In genomic region chr11:12041379-12041778, GRCm38 (mm10) we compare ENCODE assay signal across 24 mouse cellular contexts.
"Had no signal": no experiment of that assay in that cellular context is flagged by ENCODE, and none has a peak within 500 bp of the region (broad histone marks: within the 10 kb centered on the region; RNA-seq: fewer than 3 reads in every experiment).

No protein-coding gene starts in this region.

- H3K27ac ChIP-seq: heart, embryonic 10.5 days; hindbrain, embryonic 13.5 days; hindbrain, embryonic 15.5 days; hindbrain, postnatal 0 days; kidney, embryonic 15.5 days; layer of hippocampus, adult 2 months; limb, embryonic 10.5 days; limb, embryonic 12.5 days had no signal

- H3K9ac ChIP-seq: heart, embryonic 12.5 days; hindbrain, embryonic 13.5 days; hindbrain, embryonic 15.5 days; kidney, embryonic 15.5 days; limb, embryonic 12.5 days had no signal

- H3K36me3 ChIP-seq: heart, embryonic 12.5 days; hindbrain, embryonic 13.5 days; hindbrain, embryonic 15.5 days; kidney, embryonic 15.5 days; limb, embryonic 12.5 days had no signal

- H3K4me1 ChIP-seq: limb, embryonic 12.5 days had no signal

- H3K4me3 ChIP-seq: heart, embryonic 10.5 days; heart, embryonic 12.5 days; hindbrain, embryonic 13.5 days; hindbrain, embryonic 15.5 days; kidney, embryonic 15.5 days; layer of hippocampus, adult 2 months; limb, embryonic 10.5 days; limb, embryonic 12.5 days had no signal

- H3K9me3 ChIP-seq: heart, embryonic 10.5 days; heart, embryonic 12.5 days; hindbrain, embryonic 13.5 days; hindbrain, embryonic 15.5 days; kidney, embryonic 15.5 days; limb, embryonic 10.5 days; limb, embryonic 12.5 days had no signal

- DNase-seq: gastrocnemius, postnatal 14 days; gastrocnemius, postnatal 36 days; heart, adult 18-20 months; heart, postnatal 10 days; heart, postnatal 36 days; kidney, adult 11 months; kidney, adult 2 months; kidney, adult 9 months; kidney, postnatal 10 days; kidney, postnatal 25 days; kidney, postnatal 4 days; layer of hippocampus, adult 9-11 months; layer of hippocampus, postnatal 36 days had no signal

- ATAC-seq: forebrain, embryonic 16.5 days; hindbrain, postnatal 0 days; intestine, embryonic 16.5 days had no signal

- H3K4me2 ChIP-seq: heart, embryonic 12.5 days; hindbrain, embryonic 13.5 days; hindbrain, embryonic 15.5 days; kidney, embryonic 15.5 days; limb, embryonic 12.5 days had no signal
